ENCODE assay signal across 24 mouse cellular contexts in the genomic region with DNA sequence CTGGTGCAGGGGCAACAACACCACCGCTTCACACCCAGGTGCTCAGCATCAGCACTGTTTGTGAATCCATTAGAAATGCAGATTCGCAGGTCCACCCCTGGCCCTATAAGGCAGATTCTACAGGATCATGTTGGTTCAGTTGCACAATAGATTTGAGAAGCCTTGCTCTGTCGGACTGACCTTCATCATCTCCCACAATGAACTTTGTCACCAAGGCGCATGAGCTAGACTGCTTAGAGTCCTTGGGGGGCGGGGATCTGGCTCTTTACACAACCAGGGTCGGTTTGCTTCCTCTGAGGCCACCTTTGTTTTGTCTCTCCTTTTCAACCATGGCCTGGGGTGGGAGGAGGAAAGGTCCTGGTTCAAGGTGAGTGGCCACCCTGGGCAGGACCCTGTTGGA.
A peak's percentile ranks its signal among the peaks of the same experiment; 100 is the strongest.
DNase-seq lines count a peak whose midpoint lies in the region; ATAC-seq lines count a peak whose summit lies in the region.
"Had no signal": no experiment of that assay in that cellular context is flagged by ENCODE, and none has a peak within 500 bp of the region (broad histone marks: within the 10 kb centered on the region; RNA-seq: fewer than 3 reads in every experiment).

No protein-coding gene starts in this region.

- no peak overlapping the region for H3K4me3 ChIP-seq in kidney, embryonic 15.5 days (replicated peaks)
- no peak overlapping the region for H3K4me3 ChIP-seq in hindbrain, embryonic 10.5 days
- H3K4me3 ChIP-seq: embryonic facial prominence, embryonic 15.5 days; erythroblast, embryonic 14.5 days; forebrain, embryonic 10.5 days; gastrocnemius, adult 2 months; heart, embryonic 13.5 days; hindbrain, embryonic 12.5 days had no signal

- ATAC-seq in kidney, embryonic 15.5 days (replicated peaks; ENCODE audit: low FRiP score), result 0 out of 2 replicates have a peak, but pooled peaks have one; percentile 15
- ATAC-seq: forebrain, embryonic 14.5 days; hindbrain, embryonic 16.5 days; inflammation-experienced regulatory T-cells, adult 6 months; intestine, postnatal 0 days had no signal

- H3K4me1 ChIP-seq in kidney, embryonic 15.5 days, result 0 out of 2 replicates have a peak, but pooled peaks cover 2% of the 10 kb centered on the region
- H3K4me1 ChIP-seq in hindbrain, embryonic 10.5 days (replicated peaks), result 0 out of 2 replicates have a peak, but pooled peaks cover 5% of the 10 kb centered on the region
- H3K4me1 ChIP-seq: embryonic facial prominence, embryonic 15.5 days; forebrain, embryonic 10.5 days; heart, embryonic 13.5 days; hindbrain, embryonic 12.5 days had no signal

- no peak for DNase-seq in kidney, adult 8-10 months
- DNase-seq in ovary, postnatal 36 days (ENCODE audit: low spot score), result peak; percentile 36
- no peak for DNase-seq in ovary, postnatal 14 days (ENCODE audit: low spot score)
- peak; percentile 72 for DNase-seq in ZHBTc4 (ENCODE audit: low read depth, low spot score)
- DNase-seq in yolk sac, embryonic 10.5 days (ENCODE audit: low spot score), result peak; percentile 27
- DNase-seq in hindbrain, embryonic 10.5 days (ENCODE audit: low spot score), result no peak
- DNase-seq in c-Kit-positive CD71-positive TER-119-positive erythroid progenitor cells, embryonic 14.5 days (ENCODE audit: low spot score), result no peak
- DNase-seq: cerebellum, adult 2 months; cerebellum, postnatal 10 days; embryo, embryonic 11 days; gastrocnemius, adult 2 months; gastrocnemius, postnatal 25 days; heart, postnatal 36 days had no signal

- H3K9me3 ChIP-seq in kidney, embryonic 15.5 days (replicated peaks), result no peaks in the 10 kb centered on the region
- no peaks in the 10 kb centered on the region for H3K9me3 ChIP-seq in hindbrain, embryonic 10.5 days
- H3K9me3 ChIP-seq: embryonic facial prominence, embryonic 15.5 days; forebrain, embryonic 10.5 days; heart, embryonic 13.5 days; hindbrain, embryonic 12.5 days had no signal

- H3K27ac ChIP-seq in kidney, embryonic 15.5 days, result no peak overlapping the region
- H3K27ac ChIP-seq in hindbrain, embryonic 10.5 days, result no peak overlapping the region
- H3K27ac ChIP-seq: embryonic facial prominence, embryonic 15.5 days; forebrain, embryonic 10.5 days; gastrocnemius, adult 2 months; heart, embryonic 13.5 days; hindbrain, embryonic 12.5 days had no signal

- H3K9ac ChIP-seq in kidney, embryonic 15.5 days, result no peak overlapping the region
- H3K9ac ChIP-seq: embryonic facial prominence, embryonic 15.5 days; heart, embryonic 13.5 days; hindbrain, embryonic 12.5 days had no signal

- H3K4me2 ChIP-seq in kidney, embryonic 15.5 days, result no peak overlapping the region
- H3K4me2 ChIP-seq: embryonic facial prominence, embryonic 15.5 days; heart, embryonic 13.5 days; hindbrain, embryonic 12.5 days had no signal

- no peaks in the 10 kb centered on the region for H3K27me3 ChIP-seq in kidney, embryonic 15.5 days
- no peaks in the 10 kb centered on the region for H3K27me3 ChIP-seq in hindbrain, embryonic 10.5 days (ENCODE audit: insufficient read depth, poor library complexity, severe bottlenecking)
- H3K27me3 ChIP-seq: CH12.LX; embryonic facial prominence, embryonic 15.5 days; heart, embryonic 13.5 days; hindbrain, embryonic 12.5 days had no signal

- H3K36me3 ChIP-seq in kidney, embryonic 15.5 days, result no peaks in the 10 kb centered on the region
- H3K36me3 ChIP-seq in hindbrain, embryonic 10.5 days, result no peaks in the 10 kb centered on the region
- H3K36me3 ChIP-seq: embryonic facial prominence, embryonic 15.5 days; forebrain, embryonic 10.5 days; heart, embryonic 13.5 days; hindbrain, embryonic 12.5 days had no signal

- 48% methylated on average over 6 of the region's 6 CpGs for WGBS in kidney, embryonic 15.5 days
- 47% methylated on average over 6 of the region's 6 CpGs for WGBS in hindbrain, embryonic 10.5 days

Comparison
In these comparisons a context has a peak if more than half of its experiments do, and no peak if none do; other contexts are left out.
1. DNase-seq: peak in ovary, postnatal 36 days (single experiment), ZHBTc4 (single experiment) and yolk sac, embryonic 10.5 days (single experiment); none in kidney, adult 8-10 months (0 of 2), ovary, postnatal 14 days (single experiment), hindbrain, embryonic 10.5 days (single experiment) and c-Kit-positive CD71-positive TER-119-positive erythroid progenitor cells, embryonic 14.5 days (single experiment).